Mouse (Mus musculus) testis, adult 2 months (tissue): ENCODE measurements around the gene Twsg1.

Experiments
- CTCF ChIP-seq: fragments of 200-500 bp; IDR thresholded peaks from 2 replicates; pipeline ENCODE4 v1.5.1; 2012; ENCODE audit warnings: low read depth, mild to moderate bottlenecking, inconsistent platforms, low read length, moderate library complexity; ENCODE audit not compliant: control insufficient read depth, insufficient read depth, insufficient replicate concordance
- POLR2A ChIP-seq: fragments of 200-500 bp; IDR thresholded peaks from 2 replicates; pipeline ENCODE4 v1.6.1; 2012; ENCODE audit warnings: low read depth, mild to moderate bottlenecking, inconsistent platforms, low read length, moderate library complexity; ENCODE audit not compliant: control insufficient read depth

DNA sequence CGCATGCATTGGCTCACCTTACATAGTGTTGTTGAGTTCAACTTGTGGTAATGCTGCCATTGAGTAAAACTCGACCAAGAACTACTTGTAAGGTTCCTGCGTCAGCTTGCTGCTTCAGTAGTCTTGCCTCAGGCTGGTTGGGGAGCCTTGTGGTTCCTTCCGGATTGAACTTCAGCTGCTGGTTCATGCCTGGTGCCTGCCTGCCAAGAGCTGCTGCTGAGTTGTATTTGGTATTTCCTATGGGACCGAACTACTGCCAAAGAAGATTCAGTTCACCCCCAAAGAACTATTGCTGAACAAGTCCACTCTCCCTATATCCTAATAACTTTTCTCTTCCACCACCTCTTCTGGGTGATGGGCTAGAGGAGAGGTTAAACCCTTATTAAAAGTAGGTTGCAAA, 61.5 kb downstream of the Twsg1 start:
- TF ChIP-seq CTCF (no peak), POLR2A (no peak)
